Mouse (Mus musculus) liver, adult (tissue): ENCODE results near the gene Ttc24.

Source experiments
- GATA4 ChIP-seq: IDR thresholded peaks from 2 replicates; pipeline ENCODE4 v1.6.1; 2014; ENCODE audit warnings: mild to moderate bottlenecking, low read length; ENCODE audit not compliant: insufficient replicate concordance

The Ttc24 gene

DNA sequence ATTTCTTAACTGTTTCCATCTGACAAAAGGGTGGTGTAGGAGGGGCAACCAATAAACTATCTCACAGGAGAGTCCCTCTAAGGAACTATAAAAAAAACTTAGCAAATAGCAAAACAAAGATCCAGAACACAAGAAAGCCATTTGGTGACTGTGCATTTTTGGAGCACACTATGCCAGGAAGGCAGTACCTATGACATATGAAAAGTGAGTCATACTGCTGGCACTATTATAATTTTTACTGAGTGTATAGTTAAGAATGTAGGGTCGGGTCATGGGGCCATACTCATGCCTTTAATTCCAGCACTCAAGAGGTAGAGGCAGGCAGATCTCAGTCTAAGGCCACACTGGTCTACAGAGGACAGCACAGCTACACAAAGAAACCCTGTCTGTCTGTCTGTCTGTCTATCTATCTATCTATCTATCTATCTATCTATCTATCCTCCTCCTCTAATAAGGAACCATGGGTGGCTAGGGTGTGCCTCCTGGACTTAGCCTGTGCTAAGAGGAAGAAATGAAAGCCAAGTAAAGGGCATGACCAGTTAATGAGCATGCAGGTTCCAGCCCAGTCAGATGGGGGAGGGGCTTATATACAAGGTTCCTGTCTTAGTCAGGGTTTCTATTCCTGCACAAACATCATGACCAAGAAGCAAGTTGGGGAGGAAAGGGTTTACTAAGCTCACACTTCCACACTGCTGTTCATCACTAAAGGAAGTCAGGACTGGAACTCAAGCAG, 42.4 kb downstream of the Ttc24 start:
- no peak for TF ChIP-seq GATA4

DNA sequence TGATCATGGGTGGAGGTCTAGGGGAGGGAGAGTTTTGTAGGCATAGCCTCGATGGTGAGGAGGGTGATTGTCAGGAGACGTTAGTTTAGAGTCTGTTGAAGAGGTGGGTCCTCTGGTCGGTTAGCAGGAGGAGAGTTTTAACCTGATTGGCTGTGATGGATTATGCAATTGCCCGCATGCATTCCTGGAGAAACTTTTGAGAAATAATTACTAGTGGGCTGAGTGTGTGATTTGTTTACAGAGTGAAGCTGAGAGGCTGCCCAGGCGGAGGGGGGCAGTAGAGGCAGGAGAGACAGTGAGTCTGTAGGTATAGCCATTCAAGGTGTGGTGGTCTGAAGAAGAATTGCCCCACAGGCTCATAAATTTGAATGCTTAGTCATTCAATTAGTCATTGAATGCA, 44.6 kb downstream of the Ttc24 start:
- no peak for TF ChIP-seq GATA4

DNA sequence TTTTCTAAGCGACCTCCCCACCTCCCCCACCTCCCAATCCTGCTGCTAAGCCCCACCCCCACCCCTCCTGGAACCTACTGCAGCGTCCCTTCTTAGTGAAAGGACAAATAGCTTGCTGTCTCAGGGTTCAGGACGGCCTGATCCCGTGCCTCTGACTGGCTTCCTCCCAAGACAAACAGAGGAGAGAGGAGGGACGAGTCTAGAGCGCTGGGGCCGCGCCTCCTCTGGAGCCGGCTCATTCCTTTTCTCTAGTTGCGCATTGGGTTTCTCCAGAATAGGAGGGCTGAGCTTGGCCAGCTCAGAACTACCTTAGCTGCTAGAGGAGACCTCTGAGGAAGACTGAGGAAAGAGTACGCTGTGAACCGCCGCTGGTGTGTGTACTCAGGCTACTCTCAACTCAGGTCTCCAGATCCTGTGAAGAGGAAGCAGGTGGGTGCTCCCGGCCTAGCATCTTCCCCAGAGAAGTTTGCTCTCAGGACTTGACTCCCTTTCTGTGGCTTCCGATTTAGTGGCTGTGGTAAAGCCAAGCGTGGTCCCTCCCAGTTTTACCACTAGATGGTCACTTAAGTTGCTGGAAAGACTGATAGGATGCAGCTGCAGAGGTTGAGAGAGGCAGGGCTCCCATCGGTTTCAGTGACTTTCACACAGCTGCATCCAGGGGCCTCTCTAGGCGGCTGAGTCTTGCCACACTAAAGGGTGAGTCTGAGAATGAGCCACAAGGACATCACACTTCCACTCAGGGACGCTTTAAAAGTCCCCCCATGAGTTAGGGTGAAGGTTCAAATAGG, 47.3 kb downstream of the Ttc24 start:
- TF ChIP-seq GATA4: no peak

DNA sequence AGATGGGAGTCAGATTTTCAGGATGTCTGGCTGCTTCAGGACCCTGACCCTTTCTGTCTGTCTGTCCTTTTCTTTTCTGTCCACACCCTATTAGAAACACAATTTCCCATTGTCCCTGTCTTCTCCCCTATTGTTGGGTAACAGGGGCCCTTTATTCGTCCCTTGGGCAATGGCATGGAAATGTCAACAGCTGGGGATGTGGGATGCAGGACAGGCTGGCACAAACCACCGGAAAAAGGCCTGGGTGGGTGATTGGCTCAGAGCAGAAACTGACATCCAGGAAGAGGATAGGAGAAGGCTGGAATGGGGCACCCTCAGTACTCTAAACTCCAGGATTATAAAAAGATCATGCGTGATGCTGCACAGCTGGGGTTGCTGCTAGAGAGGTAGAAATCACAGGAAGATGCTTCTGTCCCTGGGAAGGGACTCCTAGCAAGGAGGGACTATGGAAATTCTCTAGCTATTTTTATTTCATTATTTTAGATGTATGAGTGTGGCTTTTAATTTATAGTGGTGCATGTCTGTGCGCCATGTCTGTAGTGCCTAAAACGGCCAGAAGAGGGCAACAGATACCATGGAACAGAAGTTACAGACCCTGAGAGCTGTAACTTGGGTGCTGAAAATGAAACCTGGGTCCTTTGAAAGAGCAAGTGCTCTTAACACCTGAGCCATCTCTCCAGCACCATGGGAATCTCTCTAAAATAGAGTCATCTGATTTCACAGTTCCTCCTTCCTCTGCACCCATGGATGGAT, 50.5 kb downstream of the Ttc24 start, which contains the start of gene Hapln2:
Gene Hapln2 (minus strand): TSS at position 150 of the 753 bp plus-strand sequence.
- TF ChIP-seq GATA4: no peak

GRCm38 (mm10) chr3:88026823-88027222, 51.3 kb downstream of the Ttc24 start:
- TF ChIP-seq GATA4: no peak

DNA sequence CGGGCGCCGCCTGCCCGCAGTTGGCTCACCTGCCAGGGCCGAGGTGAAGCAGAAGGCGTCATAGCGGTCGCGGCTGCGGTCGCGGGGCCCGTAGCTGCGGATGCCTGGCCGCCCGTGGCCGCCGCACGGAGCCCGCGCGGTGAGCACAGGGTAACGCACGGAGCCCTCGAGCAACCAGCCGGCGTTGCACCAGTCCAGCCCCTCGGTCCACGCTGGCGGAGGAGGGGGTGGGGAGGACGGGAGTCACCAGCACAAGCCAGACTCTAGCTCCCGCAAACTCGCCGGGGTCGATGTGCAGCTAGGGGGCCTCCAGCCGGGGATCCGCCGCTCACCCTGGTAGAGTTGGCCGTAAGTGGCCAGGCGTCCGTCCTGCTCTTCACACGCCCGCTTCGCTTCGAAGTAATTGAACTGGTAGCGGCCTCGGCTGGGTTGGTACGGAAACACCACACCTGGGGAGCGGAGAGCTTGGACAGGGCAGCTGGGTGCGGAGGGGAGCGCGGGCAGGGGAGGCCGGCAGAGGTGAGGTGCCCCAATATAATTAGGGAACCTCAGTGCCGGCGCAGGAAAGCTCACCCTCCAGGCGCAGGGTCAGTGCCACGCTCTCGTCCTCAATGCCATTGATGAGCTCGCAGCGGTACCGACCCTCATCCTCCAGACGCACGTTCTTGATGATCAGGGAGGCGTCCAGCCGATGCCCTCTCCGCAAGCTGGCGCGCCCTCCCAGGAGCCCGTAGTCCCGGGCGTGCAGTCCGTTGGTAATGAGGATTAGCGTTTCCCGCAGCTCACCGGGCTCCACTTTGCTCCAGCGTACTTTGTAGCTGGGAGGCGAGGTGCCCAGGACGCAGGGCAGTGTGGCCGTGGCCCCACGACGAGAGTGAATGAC, 54.7 kb downstream of the Ttc24 start:
- no peak for TF ChIP-seq GATA4

DNA sequence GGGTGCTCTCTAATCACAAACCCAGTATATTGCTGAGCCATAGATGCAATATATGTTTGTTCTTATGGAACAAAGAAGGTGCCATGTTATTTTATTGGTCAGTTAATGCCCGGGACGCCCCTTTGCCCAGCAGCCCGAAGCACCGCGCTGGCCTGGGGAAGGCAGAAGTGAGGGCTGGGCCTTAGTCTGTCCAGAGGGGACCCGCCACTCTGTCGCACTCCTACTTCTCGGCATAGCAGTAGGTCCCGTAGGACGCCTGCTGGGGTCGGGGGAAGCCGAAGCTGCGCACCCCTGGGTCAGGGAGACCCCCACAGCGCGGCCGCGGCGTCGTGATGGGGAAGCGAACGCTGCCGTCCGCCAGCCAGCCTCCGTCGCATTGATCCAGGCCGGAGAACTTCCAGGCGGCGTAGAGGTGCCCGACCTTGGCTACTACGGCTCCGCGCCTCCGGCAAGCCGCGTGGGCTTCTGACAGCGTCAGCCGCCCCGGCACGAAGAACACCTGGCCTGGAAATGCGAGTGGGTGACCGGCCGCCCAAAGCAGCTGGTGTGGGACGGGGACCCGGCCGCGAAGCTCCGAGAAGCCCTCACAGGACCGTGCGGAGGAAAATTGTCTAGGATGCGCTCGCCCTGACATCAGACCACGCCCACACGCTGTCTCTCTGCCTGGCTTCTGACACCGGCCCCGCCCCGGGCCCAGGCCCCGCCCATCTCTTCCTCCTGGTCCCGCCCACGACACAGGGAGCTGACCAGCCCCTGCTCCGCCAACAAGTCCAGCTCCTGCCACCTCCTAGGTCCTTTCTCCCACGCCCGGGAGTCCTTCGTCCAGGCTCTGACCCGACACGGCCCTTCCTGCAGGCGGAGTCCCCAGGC, 55.5 kb downstream of the Ttc24 start:
- no peak for TF ChIP-seq GATA4
